Mouse (Mus musculus) kidney, postnatal 10 days (tissue): ENCODE results near the gene Lrrc7.

Experiments
- DNase-seq: peaks from one replicate; pipeline ENCODE4 v3.0.0; 2021; ENCODE audit warnings: mixed read lengths

Gene Lrrc7

GRCm38 (mm10) chr3:158061811-158062523 is 500.1 kb downstream of the Lrrc7 start:
- no peak for DNase-seq

GRCm38 (mm10) chr3:158060621-158061291 is 501.3 kb downstream of the Lrrc7 start:
- no peak for DNase-seq

GRCm38 (mm10) chr3:158049508-158049907 is 512.5 kb downstream of the Lrrc7 start:
- no peak for DNase-seq

- no peak for DNase-seq
These were observed 521.3 kb downstream of the Lrrc7 start for GRCm38 (mm10) chr3:158040755-158041154.

- DNase-seq = no peak
These were observed 523.9 kb downstream of the Lrrc7 start for GRCm38 (mm10) chr3:158038106-158038505.

GRCm38 (mm10) chr3:158036329-158036988 is 525.6 kb downstream of the Lrrc7 start, which contains the start of the genes Srsf11 and Lrrc40:
Srsf11 (minus strand) TSS chr3:158036639.
Lrrc40 (plus strand) TSS chr3:158036662.
- DNase-seq = peak; percentile 98

GRCm38 (mm10) chr3:158035866-158036265 is 526.2 kb downstream of the Lrrc7 start:
- DNase-seq = no peak
